Mouse (Mus musculus): ENCODE measurements at regions not wholly inside any gene's neighbourhood (a gene's known extent, or its start where the extent isn't known, plus 50 kb on each side); places are given as distances from the start of the nearest gene placed in this dataset.

- no peaks in the 10 kb centered on the region for H3K4me1 ChIP-seq (replicated peaks; ENCODE audit: control insufficient read depth, insufficient read depth, low read length)
- no peak overlapping the region for H3K27ac ChIP-seq
- no peak overlapping the region for H3K4me3 ChIP-seq (replicated peaks; ENCODE audit: low read length)
- 93% methylated on average over 3 of the region's 3 CpGs for WGBS
- H3K4me2 ChIP-seq (replicated peaks) = no peak overlapping the region
- no peaks in the 10 kb centered on the region for H3K27me3 ChIP-seq (ENCODE audit: control insufficient read depth, insufficient read depth, low read length)
- no peaks in the 10 kb centered on the region for H3K9me3 ChIP-seq (ENCODE audit: control insufficient read depth, low read length)
- ATAC-seq (ENCODE audit: low FRiP score) = no peak
- no peak for DNase-seq (ENCODE audit: low spot score)
- H3K36me3 ChIP-seq (replicated peaks; ENCODE audit: control insufficient read depth, insufficient read depth) = no peaks in the 10 kb centered on the region
- H3K9ac ChIP-seq = no peak overlapping the region
Measured at GRCm38 (mm10) chr3:143624906-143625305, 580.1 kb downstream of the Lmo4 start.

- 85% methylated on average over 3 of the region's 3 CpGs for WGBS
- ATAC-seq (ENCODE audit: low FRiP score) (no peak), DNase-seq (ENCODE audit: low spot score) (no peak)
- H3K27me3 ChIP-seq (ENCODE audit: control insufficient read depth, insufficient read depth, low read length) = no peaks in the 10 kb centered on the region
- no peaks in the 10 kb centered on the region for H3K4me1 ChIP-seq (replicated peaks; ENCODE audit: control insufficient read depth, insufficient read depth, low read length)
- no peaks in the 10 kb centered on the region for H3K36me3 ChIP-seq (replicated peaks; ENCODE audit: control insufficient read depth, insufficient read depth)
- H3K9ac ChIP-seq = no peak overlapping the region
- no peak overlapping the region for H3K27ac ChIP-seq
- H3K4me2 ChIP-seq (replicated peaks) = no peak overlapping the region
- no peaks in the 10 kb centered on the region for H3K9me3 ChIP-seq (ENCODE audit: control insufficient read depth, low read length)
- no peak overlapping the region for H3K4me3 ChIP-seq (replicated peaks; ENCODE audit: low read length)
Measured at GRCm38 (mm10) chr3:143622275-143622674, 582.7 kb downstream of the Lmo4 start.

GRCm38 (mm10) chr3:143619125-143619524 is 585.9 kb downstream of the Lmo4 start:
- 95% methylated on average over 1 of the region's 1 CpGs for WGBS
- H3K36me3 ChIP-seq (replicated peaks; ENCODE audit: control insufficient read depth, insufficient read depth) = no peaks in the 10 kb centered on the region
- H3K27ac ChIP-seq = no peak overlapping the region
- H3K4me1 ChIP-seq (replicated peaks; ENCODE audit: control insufficient read depth, insufficient read depth, low read length) = no peaks in the 10 kb centered on the region
- H3K9ac ChIP-seq = no peak overlapping the region
- no peaks in the 10 kb centered on the region for H3K27me3 ChIP-seq (ENCODE audit: control insufficient read depth, insufficient read depth, low read length)
- no peak overlapping the region for H3K4me3 ChIP-seq (replicated peaks; ENCODE audit: low read length)
- no peak for ATAC-seq (ENCODE audit: low FRiP score)
- H3K4me2 ChIP-seq (replicated peaks) = no peak overlapping the region
- DNase-seq (ENCODE audit: low spot score) = no peak
- H3K9me3 ChIP-seq (ENCODE audit: control insufficient read depth, low read length) = no peaks in the 10 kb centered on the region

GRCm38 (mm10) chr3:143614895-143615294 is 590.1 kb downstream of the Lmo4 start:
- Histone ChIP-seq H3K4me2 (replicated peaks) (no peak overlapping the region), H3K9me3 (ENCODE audit: control insufficient read depth, low read length) (no peaks in the 10 kb centered on the region), H3K27me3 (ENCODE audit: control insufficient read depth, insufficient read depth, low read length) (no peaks in the 10 kb centered on the region), H3K9ac (no peak overlapping the region), H3K4me1 (replicated peaks; ENCODE audit: control insufficient read depth, insufficient read depth, low read length) (no peaks in the 10 kb centered on the region), H3K27ac (no peak overlapping the region), H3K4me3 (replicated peaks; ENCODE audit: low read length) (no peak overlapping the region), H3K36me3 (replicated peaks; ENCODE audit: control insufficient read depth, insufficient read depth) (no peaks in the 10 kb centered on the region)
- ATAC-seq (ENCODE audit: low FRiP score) (no peak), DNase-seq (ENCODE audit: low spot score) (no peak)
- WGBS = 71% methylated on average over 5 of the region's 5 CpGs

GRCm38 (mm10) chr3:143614004-143614403 is 591.0 kb downstream of the Lmo4 start:
- no peak overlapping the region for H3K4me2 ChIP-seq (replicated peaks)
- ATAC-seq (ENCODE audit: low FRiP score) = no peak
- no peaks in the 10 kb centered on the region for H3K36me3 ChIP-seq (replicated peaks; ENCODE audit: control insufficient read depth, insufficient read depth)
- H3K9me3 ChIP-seq (ENCODE audit: control insufficient read depth, low read length) = no peaks in the 10 kb centered on the region
- 97% methylated on average over 3 of the region's 3 CpGs for WGBS
- H3K4me1 ChIP-seq (replicated peaks; ENCODE audit: control insufficient read depth, insufficient read depth, low read length) = no peaks in the 10 kb centered on the region
- no peak overlapping the region for H3K9ac ChIP-seq
- no peaks in the 10 kb centered on the region for H3K27me3 ChIP-seq (ENCODE audit: control insufficient read depth, insufficient read depth, low read length)
- no peak for DNase-seq (ENCODE audit: low spot score)
- H3K27ac ChIP-seq = no peak overlapping the region
- H3K4me3 ChIP-seq (replicated peaks; ENCODE audit: low read length) = no peak overlapping the region

- DNase-seq (ENCODE audit: low spot score) = no peak
- no peak overlapping the region for H3K4me2 ChIP-seq (replicated peaks)
- no peak overlapping the region for H3K9ac ChIP-seq
- no peaks in the 10 kb centered on the region for H3K27me3 ChIP-seq (ENCODE audit: control insufficient read depth, insufficient read depth, low read length)
- no peak for ATAC-seq (ENCODE audit: low FRiP score)
- 37% methylated on average over 2 of the region's 2 CpGs for WGBS
- H3K27ac ChIP-seq = no peak overlapping the region
- H3K36me3 ChIP-seq (replicated peaks; ENCODE audit: control insufficient read depth, insufficient read depth) = no peaks in the 10 kb centered on the region
- no peak overlapping the region for H3K4me3 ChIP-seq (replicated peaks; ENCODE audit: low read length)
- no peaks in the 10 kb centered on the region for H3K4me1 ChIP-seq (replicated peaks; ENCODE audit: control insufficient read depth, insufficient read depth, low read length)
- no peaks in the 10 kb centered on the region for H3K9me3 ChIP-seq (ENCODE audit: control insufficient read depth, low read length)
Measured at GRCm38 (mm10) chr3:143609673-143610072, 595.3 kb downstream of the Lmo4 start.

GRCm38 (mm10) chr3:143599120-143599519 is 605.9 kb downstream of the Lmo4 start:
- ATAC-seq (ENCODE audit: low FRiP score) = no peak

GRCm38 (mm10) chr3:143596949-143597593 is 607.9 kb downstream of the Lmo4 start:
- Histone ChIP-seq H3K9ac (no peak overlapping the region), H3K9me3 (ENCODE audit: control insufficient read depth, low read length) (no peaks in the 10 kb centered on the region), H3K27me3 (ENCODE audit: control insufficient read depth, insufficient read depth, low read length) (no peaks in the 10 kb centered on the region), H3K4me2 (replicated peaks) (no peak overlapping the region), H3K36me3 (replicated peaks; ENCODE audit: control insufficient read depth, insufficient read depth) (no peaks in the 10 kb centered on the region), H3K27ac (no peak overlapping the region), H3K4me1 (replicated peaks; ENCODE audit: control insufficient read depth, insufficient read depth, low read length) (no peaks in the 10 kb centered on the region), H3K4me3 (replicated peaks; ENCODE audit: low read length) (no peak overlapping the region)
- ATAC-seq (ENCODE audit: low FRiP score) = no peak
- 34% methylated on average over 11 of the region's 11 CpGs for WGBS
- DNase-seq (ENCODE audit: low spot score) = no peak

More at GRCm38 (mm10) chr3:143599120-143599519, 605.9 kb downstream of the Lmo4 start:
- Histone ChIP-seq H3K4me3 (replicated peaks; ENCODE audit: low read length) (no peak overlapping the region), H3K9ac (no peak overlapping the region), H3K36me3 (replicated peaks; ENCODE audit: control insufficient read depth, insufficient read depth) (no peaks in the 10 kb centered on the region), H3K4me2 (replicated peaks) (no peak overlapping the region), H3K27me3 (ENCODE audit: control insufficient read depth, insufficient read depth, low read length) (no peaks in the 10 kb centered on the region), H3K4me1 (replicated peaks; ENCODE audit: control insufficient read depth, insufficient read depth, low read length) (no peaks in the 10 kb centered on the region), H3K9me3 (ENCODE audit: control insufficient read depth, low read length) (no peaks in the 10 kb centered on the region), H3K27ac (no peak overlapping the region)
- WGBS = 53% methylated on average over 2 of the region's 2 CpGs
- DNase-seq (ENCODE audit: low spot score) = no peak

GRCm38 (mm10) chr3:143596011-143596683 is 608.9 kb downstream of the Lmo4 start:
- H3K4me2 ChIP-seq (replicated peaks) = no peak overlapping the region
- no peak overlapping the region for H3K27ac ChIP-seq
- WGBS = 76% methylated on average over 5 of the region's 5 CpGs
- no peak overlapping the region for H3K4me3 ChIP-seq (replicated peaks; ENCODE audit: low read length)
- ATAC-seq (ENCODE audit: low FRiP score) (no peak), DNase-seq (ENCODE audit: low spot score) (no peak)
- no peaks in the 10 kb centered on the region for H3K27me3 ChIP-seq (ENCODE audit: control insufficient read depth, insufficient read depth, low read length)
- no peaks in the 10 kb centered on the region for H3K36me3 ChIP-seq (replicated peaks; ENCODE audit: control insufficient read depth, insufficient read depth)
- no peaks in the 10 kb centered on the region for H3K9me3 ChIP-seq (ENCODE audit: control insufficient read depth, low read length)
- H3K4me1 ChIP-seq (replicated peaks; ENCODE audit: control insufficient read depth, insufficient read depth, low read length) = no peaks in the 10 kb centered on the region
- H3K9ac ChIP-seq = no peak overlapping the region
